Mouse (Mus musculus): Measurements from ENCODE around the gene Hist3h2a.
"Not testable (repeated sequence)": the region's sequence is repeated elsewhere in the genome, so short reads cannot be mapped to it uniquely, and the experiment has no call there.

Gene Hist3h2a

GRCm38 (mm10) chr11:58947798-58948528, 6.5 kb upstream of the Hist3h2a start:
- no peak for DNase-seq (ENCODE audit: low spot score in 2 of 2)

GRCm38 (mm10) chr11:58948542-58949479, 5.7 kb upstream of the Hist3h2a start, which contains the start of gene Hist3h2ba:
Gene Hist3h2ba (plus strand): TSS chr11:58948920.
- DNase-seq (ENCODE audit: low spot score in 2 of 2) = peak; percentile 66 to 76

- DNase-seq (ENCODE audit: low spot score in 2 of 2) = no peak
Observed at GRCm38 (mm10) chr11:58949480-58950431, 4.7 kb upstream of the Hist3h2a start.

- DNase-seq (ENCODE audit: low spot score in 2 of 2) = no peak
Observed at GRCm38 (mm10) chr11:58951210-58951609, 3.3 kb upstream of the Hist3h2a start.

- no peak for DNase-seq (ENCODE audit: low spot score in 2 of 2)
Observed at GRCm38 (mm10) chr11:58953351-58954169, 925 bp upstream of the Hist3h2a start.

- not testable (repeated sequence) for DNase-seq (ENCODE audit: low spot score in 2 of 2)
Observed at GRCm38 (mm10) chr11:58954170-58954419, 390 bp upstream of the Hist3h2a start.

GRCm38 (mm10) chr11:58955143-58955867, 820 bp downstream of the Hist3h2a start:
- no peak for DNase-seq (ENCODE audit: low spot score in 2 of 2)

GRCm38 (mm10) chr11:58955868-58956257, 1.4 kb downstream of the Hist3h2a start:
- DNase-seq (ENCODE audit: low spot score in 2 of 2) = no peak

- no peak for DNase-seq (ENCODE audit: low spot score in 2 of 2)
Observed at GRCm38 (mm10) chr11:58957226-58957914, 2.9 kb downstream of the Hist3h2a start.

GRCm38 (mm10) chr11:58958536-58958935, 4.1 kb downstream of the Hist3h2a start:
- DNase-seq (ENCODE audit: low spot score in 2 of 2) = no peak

- no peak for DNase-seq (ENCODE audit: low spot score in 2 of 2)
Observed at GRCm38 (mm10) chr11:58959186-58959825, 4.8 kb downstream of the Hist3h2a start.

- peak; percentile 84 to 87 for DNase-seq (ENCODE audit: low spot score in 2 of 2)
Observed at GRCm38 (mm10) chr11:58959921-58960465, 5.5 kb downstream of the Hist3h2a start.

- no peak for DNase-seq (ENCODE audit: low spot score in 2 of 2)
Observed at GRCm38 (mm10) chr11:58961364-58962177, 7.1 kb downstream of the Hist3h2a start.

- DNase-seq (ENCODE audit: low spot score in 2 of 2) = no peak
Observed at GRCm38 (mm10) chr11:58963543-58963942, 9.1 kb downstream of the Hist3h2a start.

GRCm38 (mm10) chr11:58964216-58964615, 9.7 kb downstream of the Hist3h2a start:
- DNase-seq (ENCODE audit: low spot score in 2 of 2) = no peak

- no peak for DNase-seq (ENCODE audit: low spot score in 2 of 2)
Observed at GRCm38 (mm10) chr11:58965001-58965760, 10.7 kb downstream of the Hist3h2a start.

GRCm38 (mm10) chr11:58967346-58967745, 12.9 kb downstream of the Hist3h2a start:
- DNase-seq (ENCODE audit: low spot score in 2 of 2) = peak in 1 of 2 experiments; percentile 57
